Mouse (Mus musculus): ENCODE results near the gene Nup54. TPM values are rescaled to one million over a fixed set of nuclear protein-coding genes. Genes with fewer than 3 reads are reported as not detected.

The Nup54 gene
- polyA plus RNA-seq, 1 experiment from 2014 or later = 38.9 TPM

Small RNA genes within 50 kb of the gene (microRNA-seq; reads per million reads assigned to microRNA genes)
- not detected for gene Mir6415 (ENCODE audit: borderline number of aligned reads)

Other genes with a start within 250 kb of the Nup54 start
- gene U90926, start 219.8 kb downstream of the Nup54 start, polyA plus RNA-seq (2015; fragmentation: Nextera tagmentation; extraction: Ambion mirVana) = not detected in 2 replicates
- 0.07 and 0.14 TPM in 2 replicates for gene Ppef2, start 178.9 kb downstream of the Nup54 start, polyA plus RNA-seq (2015; fragmentation: Nextera tagmentation; extraction: Ambion mirVana)
- gene Naaa, start 157.0 kb downstream of the Nup54 start, polyA plus RNA-seq (2015; fragmentation: Nextera tagmentation; extraction: Ambion mirVana) = 13.3 and 13.9 TPM in 2 replicates
- gene Sdad1, start 124.7 kb downstream of the Nup54 start, polyA plus RNA-seq (2015; fragmentation: Nextera tagmentation; extraction: Ambion mirVana) = 36.2 and 37.4 TPM in 2 replicates
- gene Cxcl9, start 107.1 kb downstream of the Nup54 start, polyA plus RNA-seq (2015; fragmentation: Nextera tagmentation; extraction: Ambion mirVana) = 0.20 and 0.76 TPM in 2 replicates
- 4.9 and 6.2 TPM in 2 replicates for gene Art3, start 103.4 kb downstream of the Nup54 start, polyA plus RNA-seq (2015; fragmentation: Nextera tagmentation; extraction: Ambion mirVana)
- 0.81 and 1.7 TPM in 2 replicates for gene Cxcl10, start 86.3 kb downstream of the Nup54 start, polyA plus RNA-seq (2015; fragmentation: Nextera tagmentation; extraction: Ambion mirVana)
- gene Scarb2, start 71.6 kb upstream of the Nup54 start, polyA plus RNA-seq (2015; fragmentation: Nextera tagmentation; extraction: Ambion mirVana) = 11.9 and 12.4 TPM in 2 replicates
- 4.7 and 9.4 TPM in 2 replicates for gene Fam47e, start 119.8 kb upstream of the Nup54 start, polyA plus RNA-seq (2015; fragmentation: Nextera tagmentation; extraction: Ambion mirVana)
- gene Stbd1, start 167.8 kb upstream of the Nup54 start, polyA plus RNA-seq (2015; fragmentation: Nextera tagmentation; extraction: Ambion mirVana) = 24.6 and 26.3 TPM in 2 replicates
- 1.1 TPM in 2 replicates for gene Ccdc158, start 240.1 kb upstream of the Nup54 start, polyA plus RNA-seq (2015; fragmentation: Nextera tagmentation; extraction: Ambion mirVana)
- gene Shroom3, start 248.2 kb upstream of the Nup54 start, polyA plus RNA-seq (2015; fragmentation: Nextera tagmentation; extraction: Ambion mirVana) = 3.9 and 4.1 TPM in 2 replicates